Mouse (Mus musculus) left cerebral cortex, postnatal 14 days (tissue): ENCODE measurements around the gene Rab29. TPM values are rescaled to one million over a fixed set of nuclear protein-coding genes. Genes with fewer than 3 reads are reported as not detected.
"Not testable (repeated sequence)": the region's sequence is repeated elsewhere in the genome, so short reads cannot be mapped to it uniquely, and the experiment has no call there.

Experiments used
- DNase-seq, 2 experiments: peaks; one replicate each; pipeline ENCODE4 v3.0.0; 2021 to 2022; ENCODE audit warnings: low spot score in 2 of 2, mixed read lengths in 1 of 2
- intact Hi-C: fragments of 180-260 bp; cut with DNase I; formaldehyde crosslinking; loops from one replicate; pipeline ENCODE4 v1.15.1; 2025
- long read RNA-seq, 2 experiments: library from polyadenylated mRNA; stranded (forward); transcript quantifications; one replicate each; pipeline ENCODE4 v2.0.0; 2021
- total RNA-seq, 2 experiments: library from RNA; stranded (reverse); gene quantifications; 2 replicates each; pipeline ENCODE4 v1.2.3; 2021

Gene Rab29
- total RNA-seq = 1 to 10 TPM; 5.7 to 7.7 TPM
- long read RNA-seq, experiment 1, transcript Rab29-202 (5 exons, 1,202 nt) = major isoform, 5 of 6 reads
- long read RNA-seq, experiment 1, partial matches to known transcripts = 0 of 6 reads
- long read RNA-seq, experiment 1, other reads (novel, unspliced or antisense) = 1 of 6 reads
- long read RNA-seq, experiment 2, transcript Rab29-202 (5 exons, 1,202 nt) = major isoform, 10 of 10 reads
- long read RNA-seq, experiment 2, partial matches to known transcripts = 0 of 10 reads
- long read RNA-seq, experiment 2, other reads (novel, unspliced or antisense) = 0 of 10 reads

- intact Hi-C loops = no loop called here
- DNase-seq = peak; percentile 91 to 97
These were observed at the start of gene Rab29 for GRCm38 (mm10) chr1:131867093-131867945. Gene Rab29 (plus strand): TSS chr1:131867224.

GRCm38 (mm10) chr1:131820353-131820752, 46.7 kb upstream of the Rab29 start:
- DNase-seq, intact Hi-C loops: not testable (repeated sequence)

GRCm38 (mm10) chr1:131820887-131821328, 46.1 kb upstream of the Rab29 start:
- intact Hi-C loops = no loop called here
- DNase-seq = peak in 1 of 2 experiments; percentile 55

DNA sequence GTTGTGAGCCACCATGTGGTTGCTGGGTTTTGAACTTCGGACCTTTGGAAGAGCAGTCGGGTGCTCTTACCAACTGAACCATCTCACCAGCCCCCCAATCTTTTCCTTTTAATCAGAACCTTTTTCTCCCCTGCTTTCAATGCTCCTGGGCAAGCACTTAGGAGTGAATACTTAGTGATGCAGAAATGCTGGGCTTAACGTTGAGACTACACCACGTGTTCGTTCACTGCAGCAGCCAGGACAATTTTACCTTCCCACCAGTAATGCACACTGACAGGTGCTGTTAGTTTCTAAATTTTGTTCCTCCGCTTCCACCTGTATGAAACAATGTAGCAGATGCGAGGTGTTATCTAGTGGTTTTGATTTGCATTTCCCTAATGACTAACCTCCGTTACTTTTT, 44.7 kb upstream of the Rab29 start:
- intact Hi-C loops = no loop called here
- DNase-seq = no peak

GRCm38 (mm10) chr1:131822856-131823492, 44.0 kb upstream of the Rab29 start:
- DNase-seq = no peak
- intact Hi-C loops = no loop called here

DNA sequence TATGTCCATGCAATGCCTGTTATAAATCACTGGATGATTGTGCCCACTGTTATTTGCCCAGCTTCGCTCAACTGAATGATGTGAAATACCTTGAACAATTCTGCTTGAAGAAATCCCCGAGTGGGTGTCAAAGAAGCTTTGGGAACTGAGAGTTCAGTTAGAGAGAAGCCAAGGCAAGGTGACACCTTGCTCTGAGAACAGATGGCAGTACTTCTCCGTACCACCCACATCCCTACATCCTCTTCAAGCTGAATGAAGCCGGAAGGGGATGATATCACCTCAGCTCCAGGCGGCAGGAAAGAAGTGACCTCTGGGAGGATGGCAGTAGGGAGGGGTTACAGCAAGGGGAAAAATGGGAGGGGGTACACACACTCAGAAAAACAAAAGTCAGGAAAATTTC, 43.5 kb upstream of the Rab29 start:
- intact Hi-C loops = no loop called here
- peak in 1 of 2 experiments; percentile 50 for DNase-seq

GRCm38 (mm10) chr1:131824528-131825181, 42.4 kb upstream of the Rab29 start:
- DNase-seq = no peak
- intact Hi-C loops = no loop called here

DNA sequence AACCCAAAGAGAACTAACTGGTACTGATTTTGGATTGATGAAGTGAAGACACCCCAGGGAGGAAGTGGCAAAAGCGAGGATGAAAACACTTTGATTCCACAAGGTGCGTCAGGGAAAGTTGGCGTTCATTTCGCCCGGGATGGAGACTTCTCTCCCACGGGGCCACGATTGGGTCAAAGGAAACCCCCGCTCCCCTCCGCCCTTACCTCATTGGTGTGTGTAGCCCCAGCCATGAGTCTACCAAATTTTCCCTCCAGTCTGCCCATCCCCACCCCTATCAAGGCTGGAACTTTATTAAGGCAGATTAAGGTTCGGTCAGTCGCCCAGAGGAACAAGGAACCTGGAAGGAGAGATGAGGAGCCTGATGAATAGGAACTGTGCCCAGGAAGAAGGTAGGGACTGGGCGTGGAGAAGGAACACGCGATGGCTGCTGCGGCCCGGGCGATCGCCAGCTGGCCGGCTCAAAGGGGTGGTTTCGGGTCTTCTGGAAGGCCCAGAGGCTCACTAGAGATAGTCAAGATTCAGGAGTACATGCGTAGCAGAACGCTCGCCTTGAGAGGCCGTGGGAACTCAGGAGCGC, 39.7 kb upstream of the Rab29 start, which contains the start of gene Slc41a1:
TSS of gene Slc41a1 (plus strand) at position 287 of the 580 bp plus-strand sequence.
- DNase-seq = no peak
- intact Hi-C loops = no loop called here

DNA sequence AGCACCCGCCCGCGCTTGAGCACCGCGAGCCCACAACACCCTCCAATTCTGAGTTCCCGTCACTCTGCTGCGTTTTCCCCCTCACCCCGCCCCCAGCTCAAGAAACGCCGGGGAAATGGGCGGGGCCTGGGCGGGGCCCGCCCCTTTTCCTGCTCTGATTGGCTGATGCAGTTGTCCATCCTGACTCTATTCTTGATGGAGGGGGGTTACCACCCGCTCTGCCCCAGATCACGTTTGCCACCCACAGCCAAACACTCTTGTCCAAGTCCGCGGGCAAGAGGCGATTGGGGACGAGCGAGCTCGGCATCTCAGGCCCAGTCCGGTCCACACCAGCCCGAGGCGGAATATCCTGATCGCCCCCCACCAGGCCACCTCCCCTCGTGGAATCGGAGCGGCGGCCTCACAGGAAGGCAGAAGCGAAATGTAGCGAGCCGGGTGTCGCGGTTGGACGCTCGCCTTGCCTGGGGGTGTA, 39.2 kb upstream of the Rab29 start:
- peak; percentile 94 to 95 for DNase-seq
- intact Hi-C loops = no loop called here

DNA sequence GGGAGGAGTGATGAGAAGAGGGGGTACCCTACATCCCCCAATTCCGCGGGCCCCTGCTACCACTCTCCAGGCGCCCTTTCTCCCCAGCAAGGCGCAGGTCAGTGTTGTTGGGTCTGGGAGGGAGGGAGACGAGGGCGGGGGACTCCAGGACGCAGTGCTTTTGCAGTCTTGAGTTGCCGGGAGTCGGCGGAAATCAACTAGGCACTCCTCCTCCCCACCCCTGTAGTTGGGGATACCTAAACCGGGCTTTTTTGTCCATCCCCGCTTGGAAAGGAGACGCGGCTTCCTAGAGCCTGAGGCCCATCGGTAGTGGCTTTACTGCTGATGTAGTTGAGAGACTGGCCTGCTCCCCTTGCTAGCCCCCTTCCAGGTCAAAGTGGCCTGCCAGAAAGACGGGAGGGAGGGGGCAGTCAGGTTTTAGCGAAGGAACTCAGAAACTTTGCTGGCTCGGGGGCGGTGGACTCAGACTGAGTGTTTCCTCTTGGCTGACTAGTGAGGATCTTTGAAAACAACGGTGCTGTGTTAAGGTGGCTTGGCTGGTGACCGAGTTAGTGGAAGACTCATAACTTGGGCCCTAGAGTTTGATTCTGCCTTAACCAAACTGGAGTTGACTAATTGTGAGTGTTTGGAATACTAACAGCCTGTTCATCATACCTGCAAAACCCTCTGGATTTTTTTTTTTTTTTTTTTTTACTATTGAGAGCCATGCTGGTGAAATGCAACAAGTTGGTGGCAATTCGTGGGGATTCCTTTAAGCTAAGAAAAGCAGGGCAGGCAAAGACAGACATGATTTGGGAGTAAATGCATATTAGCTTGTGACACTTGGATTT, 38.5 kb upstream of the Rab29 start:
- DNase-seq = peak; percentile 24 to 40
- intact Hi-C loops = no loop called here

DNA sequence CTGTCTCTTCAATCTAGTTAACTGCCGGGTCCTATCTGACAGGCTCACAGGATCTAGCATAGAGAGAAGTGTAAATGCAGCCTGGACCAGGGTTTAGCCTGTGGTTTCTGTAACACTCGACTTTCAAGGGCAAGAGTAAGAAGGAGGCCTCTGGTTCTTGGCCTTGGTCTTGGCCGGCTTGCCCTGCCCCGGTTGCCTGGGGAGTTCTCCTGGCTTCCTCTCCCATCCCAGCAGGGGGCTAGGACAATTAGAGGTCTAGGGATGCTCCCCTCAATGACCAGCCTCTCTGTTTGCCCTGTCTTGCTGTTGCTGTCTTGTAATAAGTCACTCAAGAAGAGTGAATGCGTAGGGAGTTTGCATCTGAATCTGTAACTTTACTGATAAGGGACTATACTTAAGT, 37.7 kb upstream of the Rab29 start:
- no peak for DNase-seq
- intact Hi-C loops = no loop called here

- intact Hi-C loops = no loop called here
- no peak for DNase-seq
These were observed 36.5 kb upstream of the Rab29 start for GRCm38 (mm10) chr1:131830561-131830960.

DNA sequence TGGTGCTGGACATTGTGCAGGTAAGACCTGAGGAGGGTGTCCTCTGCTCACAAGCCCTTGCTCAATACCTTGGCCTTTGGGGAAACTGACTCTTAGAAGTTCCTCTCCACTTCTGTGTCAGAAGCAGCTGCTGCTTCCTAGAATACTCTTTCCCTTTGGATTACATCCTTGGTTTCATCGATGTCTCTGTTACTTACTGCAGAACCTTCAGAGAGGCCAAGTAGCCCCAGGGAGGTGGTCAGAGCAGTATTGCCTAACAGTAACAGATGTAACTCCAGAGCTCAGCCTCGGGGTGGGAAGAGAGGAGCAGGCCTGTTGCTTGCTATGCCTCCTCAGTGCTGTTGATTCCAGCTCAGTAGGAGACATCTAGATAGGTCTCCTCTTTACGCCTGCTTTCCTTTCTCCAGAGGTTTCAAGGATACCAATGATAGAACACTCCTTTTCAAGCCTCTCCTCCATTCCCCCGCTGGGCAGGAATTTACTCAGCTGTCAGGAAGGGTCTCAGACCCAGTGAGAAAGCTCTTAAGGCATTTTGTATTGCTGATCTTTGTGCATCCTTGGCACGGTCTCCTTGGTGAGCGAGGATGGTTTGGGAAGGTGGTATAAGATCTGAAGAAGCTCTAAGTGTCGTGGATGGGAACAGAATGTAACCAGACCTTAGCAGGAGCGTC, 35.9 kb upstream of the Rab29 start:
- DNase-seq = no peak
- intact Hi-C loops = no loop called here

GRCm38 (mm10) chr1:131837035-131837434, 30.0 kb upstream of the Rab29 start:
- intact Hi-C loops = no loop called here

GRCm38 (mm10) chr1:131838542-131838941, 28.5 kb upstream of the Rab29 start:
- no peak for DNase-seq
- intact Hi-C loops = no loop called here

More at GRCm38 (mm10) chr1:131837035-131837434, 30.0 kb upstream of the Rab29 start:
- DNase-seq = no peak

- intact Hi-C loops = no loop called here
- peak in 1 of 2 experiments; percentile 45 for DNase-seq
These were observed 27.7 kb upstream of the Rab29 start for GRCm38 (mm10) chr1:131839279-131839678.

DNA sequence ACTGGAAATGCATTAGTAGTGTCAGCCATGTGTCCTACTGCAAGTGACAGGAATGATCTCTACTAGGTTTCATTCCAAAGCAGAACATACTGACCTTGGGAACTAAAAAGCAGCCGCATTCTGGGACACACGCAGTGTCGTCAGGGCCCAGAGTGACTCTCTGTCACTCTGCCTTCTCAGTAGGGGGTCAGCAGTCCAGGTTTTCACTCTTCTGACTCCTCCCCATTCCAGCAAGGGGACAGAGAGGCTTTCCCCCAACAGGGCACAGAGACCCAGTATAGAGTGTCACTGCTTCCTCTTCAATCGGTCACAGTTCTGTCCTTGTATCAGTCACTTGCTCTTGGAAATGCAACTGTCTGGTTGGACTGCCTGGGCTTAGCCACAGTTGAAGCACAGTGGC, 24.8 kb upstream of the Rab29 start:
- intact Hi-C loops = loop anchor here (5.0 kb wide), 1 partner anchor 75 kb away; no protein-coding TSS in a partner anchor
- no peak for DNase-seq

GRCm38 (mm10) chr1:131843758-131844157, 23.3 kb upstream of the Rab29 start:
- DNase-seq = no peak
- intact Hi-C loops = loop anchor here (5.0 kb wide), 1 partner anchor 76 kb away; no protein-coding TSS in a partner anchor
